Mouse (Mus musculus): ENCODE data around the gene 6720489N17Rik. TPM values are rescaled to one million over a fixed set of nuclear protein-coding genes. Genes with fewer than 3 reads are reported as not detected.
"Not testable (repeated sequence)": the region's sequence is repeated elsewhere in the genome, so short reads cannot be mapped to it uniquely, and the experiment has no call there.

The 6720489N17Rik gene
- polyA plus RNA-seq, 1 experiment: 8.5 TPM

GRCm38 (mm10) chr13:62558189-62559110, 65.5 kb downstream of the 6720489N17Rik start, which contains the start of gene Zfp935:
Gene Zfp935 (minus strand): TSS chr13:62558511.
- not testable (repeated sequence) for H3K4me1 ChIP-seq (ENCODE audit: control insufficient read depth, insufficient read depth, low read length); H3K27me3 ChIP-seq (ENCODE audit: control insufficient read depth, insufficient read depth, low read length, poor library complexity, severe bottlenecking); H3K36me3 ChIP-seq (ENCODE audit: control insufficient read depth, insufficient read depth, low read length, poor library complexity, severe bottlenecking)
- H3K27ac ChIP-seq (ENCODE audit: insufficient read depth, low read length): peak within 1 kb of the TSS; percentile 78; the same call in 1 of the 2 replicates
- peak within 1 kb of the TSS; percentile 77; the same call in 1 of the 2 replicates for H3K9ac ChIP-seq (ENCODE audit: low read depth, poor library complexity, severe bottlenecking)
- peak within 1 kb of the TSS; percentile 96 for H3K4me3 ChIP-seq (ENCODE audit: low read depth, low read length)
- peaks cover 24% of the 10 kb centered on the region for H3K9me3 ChIP-seq (replicated peaks; ENCODE audit: control insufficient read depth, insufficient read depth, low read length, poor library complexity, severe bottlenecking)

Other genes starting within 250 kb of the 6720489N17Rik start
- 11.4 and 12.6 TPM in 2 replicates for gene Gm3604, start 241.0 kb downstream of the 6720489N17Rik start, polyA plus RNA-seq (2011; ENCODE audit: insufficient read depth, insufficient read length, low read depth, missing spikeins)
- gene Gm49359, start 157.3 kb downstream of the 6720489N17Rik start, polyA plus RNA-seq (2011; ENCODE audit: insufficient read depth, insufficient read length, low read depth, missing spikeins): 18.0 and 18.2 TPM in 2 replicates
- gene Zfp935, start 65.7 kb downstream of the 6720489N17Rik start, polyA plus RNA-seq (2011; ENCODE audit: insufficient read depth, insufficient read length, low read depth, missing spikeins): not detected in 2 replicates
- gene Zfp934, start 53.0 kb downstream of the 6720489N17Rik start, polyA plus RNA-seq (2011; ENCODE audit: insufficient read depth, insufficient read length, low read depth, missing spikeins): 47.1 and 52.0 TPM in 2 replicates
- 30.0 and 37.1 TPM in 2 replicates for gene Platr25, start 136.5 kb upstream of the 6720489N17Rik start, polyA plus RNA-seq (2011; ENCODE audit: insufficient read depth, insufficient read length, low read depth, missing spikeins)
- gene Gm5141, start 161.6 kb upstream of the 6720489N17Rik start, polyA plus RNA-seq (2011; ENCODE audit: insufficient read depth, insufficient read length, low read depth, missing spikeins): 12.0 and 16.3 TPM in 2 replicates
- 0.59 TPM in 1 of 2 replicates, not detected in the other for gene Fbp2, start 234.2 kb upstream of the 6720489N17Rik start, polyA plus RNA-seq (2011; ENCODE audit: insufficient read depth, insufficient read length, low read depth, missing spikeins)

Measured in ES-Bruce4 (cell line).